In genomic region chr2:55432104-55432503, GRCm38 (mm10) we compare ENCODE assay signal across 17 mouse cellular contexts. TPM values are rescaled to one million over a fixed set of nuclear protein-coding genes. Genes with fewer than 3 reads are reported as not detected.
A peak's percentile ranks its signal among the peaks of the same experiment; 100 is the strongest.
DNase-seq lines count a peak whose midpoint lies in the region; ATAC-seq and TF ChIP-seq lines count a peak whose summit lies in the region.
"Had no signal": no experiment of that assay in that cellular context is flagged by ENCODE, and none has a peak within 500 bp of the region (broad histone marks: within the 10 kb centered on the region; RNA-seq: fewer than 3 reads in every experiment).

No protein-coding gene starts in this region.

- 80% methylated on average over 4 of the region's 4 CpGs for WGBS in midbrain, postnatal 0 days
- 80% methylated on average over 4 of the region's 4 CpGs for WGBS in midbrain, embryonic 16.5 days
- 28% methylated on average over 4 of the region's 4 CpGs for WGBS in heart, embryonic 13.5 days
- WGBS in liver, embryonic 11.5 days = 68% methylated on average over 4 of the region's 4 CpGs

- no peaks in the 10 kb centered on the region for H3K36me3 ChIP-seq in midbrain, postnatal 0 days (ENCODE audit: insufficient read depth, low read length)
- H3K36me3 ChIP-seq in midbrain, embryonic 16.5 days (ENCODE audit: control insufficient read depth, insufficient read depth, low read length) = no peaks in the 10 kb centered on the region
- H3K36me3 ChIP-seq in heart, embryonic 13.5 days = no peaks in the 10 kb centered on the region
- no peaks in the 10 kb centered on the region for H3K36me3 ChIP-seq in liver, embryonic 11.5 days (ENCODE audit: control insufficient read depth, insufficient read depth, low read length)
- H3K36me3 ChIP-seq: lung, embryonic 15.5 days; neural tube, embryonic 15.5 days had no signal

- no peak overlapping the region for H3K27ac ChIP-seq in midbrain, postnatal 0 days (ENCODE audit: low read depth, low read length)
- no peak overlapping the region for H3K27ac ChIP-seq in midbrain, embryonic 16.5 days (ENCODE audit: low read length)
- H3K27ac ChIP-seq in heart, embryonic 13.5 days (replicated peaks) = peak overlapping the region; percentile 73
- no peak overlapping the region for H3K27ac ChIP-seq in liver, embryonic 11.5 days (ENCODE audit: low read depth, low read length)
- H3K27ac ChIP-seq: lung, embryonic 15.5 days; neural tube, embryonic 15.5 days had no signal

- no peak overlapping the region for H3K4me3 ChIP-seq in midbrain, postnatal 0 days (ENCODE audit: low read depth, low read length)
- H3K4me3 ChIP-seq in midbrain, embryonic 16.5 days (ENCODE audit: low read depth, low read length) = no peak overlapping the region
- H3K4me3 ChIP-seq in heart, embryonic 13.5 days = no peak overlapping the region
- H3K4me3 ChIP-seq in liver, embryonic 11.5 days (ENCODE audit: low read depth, low read length) = no peak overlapping the region
- H3K4me3 ChIP-seq: lung, embryonic 15.5 days; neural tube, embryonic 15.5 days had no signal

- TF ChIP-seq CTCF in midbrain, postnatal 0 days (IDR thresholded peaks at IDR 0.05) = no peak

- no peak for ATAC-seq in midbrain, postnatal 0 days (ENCODE audit: low FRiP score)
- no peak for ATAC-seq in midbrain, embryonic 16.5 days
- ATAC-seq in heart, embryonic 13.5 days (ENCODE audit: extremely low read depth, insufficient number of reproducible peaks, low FRiP score, low TSS enrichment) = no peak
- no peak for ATAC-seq in liver, embryonic 11.5 days (replicated peaks; ENCODE audit: low FRiP score)
- ATAC-seq: Patski had no signal

- no peaks in the 10 kb centered on the region for H3K4me1 ChIP-seq in midbrain, postnatal 0 days (ENCODE audit: insufficient read depth, low read length)
- peaks cover 4% of the 10 kb centered on the region; the same call in 1 of the 2 replicates for H3K4me1 ChIP-seq in midbrain, embryonic 16.5 days (ENCODE audit: control insufficient read depth, insufficient read depth, low read length)
- peaks cover 43% of the 10 kb centered on the region for H3K4me1 ChIP-seq in heart, embryonic 13.5 days
- H3K4me1 ChIP-seq in liver, embryonic 11.5 days (replicated peaks; ENCODE audit: control insufficient read depth, insufficient read depth, low read length) = no peaks in the 10 kb centered on the region

- no peak overlapping the region for H3K4me2 ChIP-seq in midbrain, postnatal 0 days (ENCODE audit: low read depth, low read length, poor library complexity, severe bottlenecking)
- H3K4me2 ChIP-seq in midbrain, embryonic 16.5 days (ENCODE audit: low read length) = no peak overlapping the region
- no peak overlapping the region for H3K4me2 ChIP-seq in heart, embryonic 13.5 days
- H3K4me2 ChIP-seq in liver, embryonic 11.5 days = no peak overlapping the region
- H3K4me2 ChIP-seq: lung, embryonic 15.5 days; neural tube, embryonic 15.5 days had no signal

- H3K27me3 ChIP-seq in midbrain, postnatal 0 days (ENCODE audit: insufficient read depth, low read length) = no peaks in the 10 kb centered on the region
- no peaks in the 10 kb centered on the region for H3K27me3 ChIP-seq in midbrain, embryonic 16.5 days (ENCODE audit: control insufficient read depth, insufficient read depth, low read depth, low read length)
- H3K27me3 ChIP-seq in heart, embryonic 13.5 days (replicated peaks) = peaks cover 20% of the 10 kb centered on the region
- peaks cover 22% of the 10 kb centered on the region for H3K27me3 ChIP-seq in liver, embryonic 11.5 days (replicated peaks; ENCODE audit: control insufficient read depth, insufficient read depth, low read length)
- H3K27me3 ChIP-seq: CH12.LX; neural tube, embryonic 15.5 days had no signal

- H3K9ac ChIP-seq in midbrain, postnatal 0 days (replicated peaks; ENCODE audit: low read length, poor library complexity, severe bottlenecking) = no peak overlapping the region
- no peak overlapping the region for H3K9ac ChIP-seq in midbrain, embryonic 16.5 days (ENCODE audit: low read depth, low read length)
- H3K9ac ChIP-seq in heart, embryonic 13.5 days = no peak overlapping the region
- no peak overlapping the region for H3K9ac ChIP-seq in liver, embryonic 11.5 days (ENCODE audit: low read depth, low read length)
- H3K9ac ChIP-seq: lung, embryonic 15.5 days; neural tube, embryonic 15.5 days had no signal

- H3K9me3 ChIP-seq in midbrain, postnatal 0 days (ENCODE audit: low read length) = no peaks in the 10 kb centered on the region
- H3K9me3 ChIP-seq in midbrain, embryonic 16.5 days (replicated peaks; ENCODE audit: control insufficient read depth, low read length, poor library complexity, severe bottlenecking) = no peaks in the 10 kb centered on the region
- H3K9me3 ChIP-seq in heart, embryonic 13.5 days = no peaks in the 10 kb centered on the region
- no peaks in the 10 kb centered on the region for H3K9me3 ChIP-seq in liver, embryonic 11.5 days (ENCODE audit: control insufficient read depth, low read length)
- H3K9me3 ChIP-seq: lung, embryonic 15.5 days; neural tube, embryonic 15.5 days had no signal

- peak; percentile 54 for DNase-seq in midbrain, postnatal 0 days (ENCODE audit: low spot score)
- peak; percentile 63 for DNase-seq in cerebellum, adult 8-10 months
- peak; percentile 4 for DNase-seq in ovary, postnatal 10 days (ENCODE audit: low spot score)
- DNase-seq in kidney, adult 18-20 months = no peak
- DNase-seq in spleen, postnatal 14 days (ENCODE audit: low spot score in 2 of 2) = no peak
- no peak for DNase-seq in liver, embryonic 11.5 days (ENCODE audit: low spot score)
- DNase-seq: adrenal gland, postnatal 36 days; kidney, adult 11 months; midbrain, embryonic 14.5 days; thymus, adult 18-20 months had no signal

RNA-seq across cellular contexts. Expression of gene Kcnj3, which starts 3.7 kb away (rescaled TPM):
- total RNA-seq in midbrain, postnatal 0 days (2014; rRNA removed) = 25.3 and 29.7 TPM in 2 replicates
- polyA plus RNA-seq in midbrain, postnatal 0 days (2015; fragmentation: Nextera tagmentation; extraction: Ambion mirVana) = 5.5 and 5.8 TPM in 2 replicates
- polyA plus RNA-seq in midbrain, embryonic 16.5 days (2015; fragmentation: Nextera tagmentation; extraction: Ambion mirVana) = 5.7 and 5.8 TPM in 2 replicates
- 4.9 and 5.1 TPM in 2 replicates for polyA plus RNA-seq in heart, embryonic 13.5 days (2015; fragmentation: Nextera tagmentation; extraction: Ambion mirVana)
- 0.47 and 0.53 TPM in 2 replicates for polyA plus RNA-seq in liver, embryonic 11.5 days (2014; fragmentation: Nextera tagmentation; extraction: Ambion mirVana)
- total RNA-seq: CH12.LX; hematopoietic stem cell, adult 5-6 weeks had no signal
- polyA plus RNA-seq: Patski had no signal

Comparison
In these comparisons a context has a peak if more than half of its experiments do, and no peak if none do; other contexts are left out.
1. DNase-seq: peak in midbrain, postnatal 0 days (single experiment), cerebellum, adult 8-10 months (single experiment) and ovary, postnatal 10 days (single experiment); none in kidney, adult 18-20 months (single experiment), spleen, postnatal 14 days (0 of 2) and liver, embryonic 11.5 days (single experiment).